Mouse (Mus musculus): ENCODE data around the gene Pik3r2.

DNA sequence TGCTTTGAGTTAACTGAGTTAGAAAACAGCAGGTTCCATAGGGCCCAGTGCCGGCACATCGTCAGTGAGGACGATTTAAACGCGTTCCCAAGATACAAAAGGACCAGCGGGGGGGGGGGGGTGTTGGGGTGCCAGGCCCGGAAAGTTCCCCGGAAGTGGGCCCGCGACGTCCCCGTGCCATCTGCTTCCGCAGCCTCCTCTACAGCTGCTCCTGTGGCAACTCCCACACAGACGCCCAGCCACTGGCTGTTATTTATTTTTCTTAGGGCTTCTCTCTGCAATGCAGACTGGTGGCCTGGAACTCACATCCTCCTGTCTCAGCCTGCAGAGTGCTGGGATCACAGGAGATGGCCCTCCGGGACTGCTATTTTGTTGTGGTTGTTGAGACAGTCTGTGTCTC, 24.6 kb upstream of the Pik3r2 start:
- TF ChIP-seq MAX (IDR thresholded peaks at IDR 0.05) (no peak), CTCF (IDR thresholded peaks at IDR 0.05; ENCODE audit: control insufficient read depth, insufficient read depth, insufficient read length) (no peak)
